Mouse (Mus musculus) megakaryocyte, embryonic 14.5 days (primary cell): ENCODE measurements at regions not wholly inside any gene's neighbourhood (a gene's known extent, or its start where the extent isn't known, plus 50 kb on each side); places are given as distances from the start of the nearest gene placed in this dataset.

Experiments used
- H3K27me3 ChIP-seq: replicated peaks from 2 replicates; pipeline ENCODE3; 2012; ENCODE audit warnings: inconsistent platforms
- H3K36me3 ChIP-seq: replicated peaks from 2 replicates; pipeline ENCODE3; 2012; ENCODE audit warnings: low read length, inconsistent platforms, mixed read lengths
- H3K4me1 ChIP-seq: 2 replicates; pipeline ENCODE4 v1.6.1; 2012; ENCODE audit warnings: inconsistent platforms
- H3K4me3 ChIP-seq: replicated peaks from 2 replicates; pipeline ENCODE3; 2012; ENCODE audit warnings: moderate library complexity, mild to moderate bottlenecking, inconsistent platforms
- H3K9me3 ChIP-seq: 2 replicates; pipeline ENCODE4 v1.6.1; 2012; ENCODE audit warnings: inconsistent platforms
- FLI1 ChIP-seq: IDR thresholded peaks from 2 replicates; pipeline ENCODE4 v1.6.1; 2012; ENCODE audit warnings: low read length, inconsistent platforms, mixed read lengths
- GATA1 ChIP-seq: IDR thresholded peaks from 3 replicates; pipeline ENCODE4 v1.6.1; 2012; ENCODE audit warnings: mixed read lengths, low read length, inconsistent platforms, borderline replicate concordance

DNA sequence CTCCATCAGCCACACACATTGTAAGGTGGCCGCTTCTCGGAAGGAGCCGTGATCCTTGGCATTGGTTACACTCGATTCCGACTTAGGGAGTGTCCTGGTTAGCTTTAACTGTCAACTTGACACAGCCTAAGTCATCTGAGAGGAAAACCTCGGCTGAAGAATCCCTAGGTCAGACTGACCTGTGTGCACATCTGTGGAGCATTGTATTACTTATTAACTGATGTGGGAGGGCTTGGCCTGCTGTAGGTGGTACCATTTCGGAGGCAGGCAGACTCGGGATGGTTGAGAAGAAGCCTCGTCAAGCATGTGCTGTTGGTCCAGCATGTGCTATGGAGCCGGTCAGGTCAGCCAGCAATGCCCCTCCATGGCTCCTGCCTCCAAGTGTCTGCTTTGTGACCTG lies 211.0 kb downstream of the Gadd45g start:
- no peak overlapping the region for H3K4me3 ChIP-seq
- no peaks in the 10 kb centered on the region for H3K36me3 ChIP-seq
- H3K27me3 ChIP-seq, result peaks cover 6% of the 10 kb centered on the region
- H3K9me3 ChIP-seq, result no peaks in the 10 kb centered on the region
- H3K4me1 ChIP-seq, result peaks cover 57% of the 10 kb centered on the region
- no peak for TF ChIP-seq GATA1
- TF ChIP-seq FLI1, result no peak

GRCm38 (mm10) chr13:52059756-52060417 lies 213.4 kb downstream of the Gadd45g start:
- no peaks in the 10 kb centered on the region for H3K9me3 ChIP-seq
- H3K4me1 ChIP-seq, result peaks cover 80% of the 10 kb centered on the region
- TF ChIP-seq FLI1 (no peak), GATA1 (no peak)
- no peaks in the 10 kb centered on the region for H3K36me3 ChIP-seq
- no peak overlapping the region for H3K4me3 ChIP-seq
- H3K27me3 ChIP-seq, result peaks cover 6% of the 10 kb centered on the region

DNA sequence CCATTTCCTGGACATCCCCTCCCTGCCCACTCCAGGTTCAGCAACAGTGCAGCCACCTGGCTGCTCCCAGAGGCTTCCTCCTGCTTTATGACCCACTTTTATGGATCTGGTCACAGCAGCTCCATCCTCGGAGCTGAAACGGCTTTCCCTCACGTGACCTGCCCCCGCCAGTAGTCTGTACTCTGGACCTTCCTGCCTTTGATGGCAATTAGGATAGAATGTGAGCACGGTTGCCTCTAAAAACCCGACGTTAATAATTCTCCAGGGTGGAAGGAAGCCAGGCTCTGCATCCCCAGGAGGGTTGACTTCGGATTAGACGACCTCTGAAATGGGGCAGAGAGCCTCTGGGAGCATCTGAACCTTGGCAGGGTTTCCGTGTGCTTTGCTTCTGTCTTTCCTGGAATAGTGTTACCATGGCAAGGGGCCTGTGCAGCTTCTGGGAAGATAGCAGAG lies 214.0 kb downstream of the Gadd45g start:
- Histone ChIP-seq H3K27me3 (peaks cover 6% of the 10 kb centered on the region), H3K4me1 (peaks cover 83% of the 10 kb centered on the region), H3K36me3 (no peaks in the 10 kb centered on the region), H3K9me3 (no peaks in the 10 kb centered on the region), H3K4me3 (no peak overlapping the region)
- TF ChIP-seq FLI1, result no peak
- no peak for TF ChIP-seq GATA1

DNA sequence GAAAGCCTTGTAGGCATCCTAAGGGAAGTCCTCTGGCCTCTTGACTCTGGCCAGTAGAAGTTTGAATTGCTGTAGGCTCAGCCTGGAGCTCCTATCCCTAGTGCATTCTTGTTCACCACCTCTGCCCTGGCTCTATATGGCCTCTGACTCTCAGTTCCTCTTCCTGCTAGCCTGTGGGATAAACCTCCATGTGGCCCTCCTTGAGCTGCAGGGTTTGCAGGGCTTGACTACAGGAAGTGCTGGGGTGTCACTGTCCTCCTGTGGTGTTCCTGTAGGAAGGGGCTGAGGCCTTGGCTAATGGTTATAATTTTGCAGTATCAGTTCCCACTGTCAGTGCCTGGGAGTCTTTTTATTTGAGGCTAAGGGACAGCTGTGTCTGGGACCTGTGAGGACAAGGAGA lies 215.0 kb downstream of the Gadd45g start:
- no peaks in the 10 kb centered on the region for H3K9me3 ChIP-seq

DNA sequence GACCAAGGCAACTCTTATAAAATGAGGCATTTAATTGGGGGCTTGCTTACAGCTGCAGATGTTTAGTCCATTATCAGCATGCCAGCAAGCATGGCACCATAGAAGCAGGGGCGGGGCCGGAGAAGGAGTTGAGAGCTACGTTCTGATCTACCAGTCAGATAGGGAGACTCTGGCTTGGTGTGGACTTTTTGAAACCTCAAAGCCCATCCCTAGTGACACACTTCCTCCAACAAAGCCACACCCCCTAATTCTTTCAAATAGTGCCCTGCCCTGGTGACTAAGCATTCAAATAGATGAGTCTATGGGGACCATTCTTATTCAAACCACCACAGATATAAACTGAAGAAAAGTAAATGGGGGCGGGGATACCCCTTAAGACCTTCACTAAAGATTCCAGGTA lies 215.4 kb downstream of the Gadd45g start:
- H3K27me3 ChIP-seq, result peaks cover 6% of the 10 kb centered on the region
- TF ChIP-seq FLI1 (no peak), GATA1 (no peak)
- H3K36me3 ChIP-seq, result no peaks in the 10 kb centered on the region
- peaks cover 86% of the 10 kb centered on the region for H3K4me1 ChIP-seq
- H3K9me3 ChIP-seq, result no peaks in the 10 kb centered on the region
- H3K4me3 ChIP-seq, result peak overlapping the region; percentile 56

More for the DNA sequence above, 215.0 kb downstream of the Gadd45g start:
- Histone ChIP-seq H3K36me3 (no peaks in the 10 kb centered on the region), H3K27me3 (peaks cover 6% of the 10 kb centered on the region), H3K4me1 (peaks cover 83% of the 10 kb centered on the region), H3K4me3 (peak overlapping the region; percentile 56)
- TF ChIP-seq GATA1 (no peak), FLI1 (no peak)

GRCm38 (mm10) chr13:52062576-52062975 lies 216.1 kb downstream of the Gadd45g start:
- H3K4me1 ChIP-seq, result peaks cover 88% of the 10 kb centered on the region
- H3K9me3 ChIP-seq, result no peaks in the 10 kb centered on the region
- no peak for TF ChIP-seq GATA1
- TF ChIP-seq FLI1, result no peak
- H3K36me3 ChIP-seq, result no peaks in the 10 kb centered on the region
- no peak overlapping the region for H3K4me3 ChIP-seq
- peaks cover 4% of the 10 kb centered on the region for H3K27me3 ChIP-seq

DNA sequence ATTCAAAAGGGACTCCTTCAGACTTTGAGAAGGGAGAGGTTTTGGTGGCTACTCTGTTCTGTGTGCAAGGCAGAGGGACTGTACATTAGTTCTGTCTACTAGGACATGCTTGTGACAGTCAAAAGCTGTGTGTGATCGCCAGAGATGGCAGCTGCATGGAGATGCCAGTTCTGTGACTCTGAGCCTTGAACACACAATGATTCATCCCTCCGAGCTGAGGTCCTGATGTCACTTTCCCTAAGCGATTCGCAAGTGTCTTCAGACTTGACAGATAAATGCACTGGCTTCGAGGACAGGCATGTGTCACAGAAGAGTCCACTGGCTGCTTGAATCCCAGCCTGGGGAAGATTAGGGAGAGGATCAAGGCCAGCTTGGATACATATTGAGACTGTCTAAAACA lies 218.8 kb downstream of the Gadd45g start:
- H3K4me3 ChIP-seq, result no peak overlapping the region
- no peaks in the 10 kb centered on the region for H3K27me3 ChIP-seq
- no peaks in the 10 kb centered on the region for H3K36me3 ChIP-seq
- H3K9me3 ChIP-seq, result no peaks in the 10 kb centered on the region
- TF ChIP-seq FLI1 (no peak), GATA1 (no peak)
- H3K4me1 ChIP-seq, result peaks cover 95% of the 10 kb centered on the region

DNA sequence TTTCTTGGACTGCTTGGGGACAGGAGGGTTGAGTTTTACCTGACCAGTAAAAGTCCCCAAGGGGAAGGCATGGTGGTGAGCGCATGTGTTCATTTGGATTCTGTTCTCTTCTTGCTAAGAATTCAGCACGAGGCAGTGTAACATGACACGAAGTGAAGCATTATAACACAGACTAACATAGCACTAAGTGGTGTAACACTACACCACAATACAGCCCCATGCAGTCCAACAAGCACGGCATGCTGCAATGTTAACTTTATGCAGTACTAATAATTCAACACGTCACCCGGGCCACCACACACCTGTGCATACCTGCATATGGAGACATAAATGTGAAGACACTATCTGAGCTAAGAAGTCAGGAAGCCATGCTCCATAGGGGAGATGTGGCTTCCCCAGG lies 219.2 kb downstream of the Gadd45g start:
- TF ChIP-seq GATA1 (no peak), FLI1 (no peak)
- H3K36me3 ChIP-seq, result no peaks in the 10 kb centered on the region
- no peak overlapping the region for H3K4me3 ChIP-seq
- H3K9me3 ChIP-seq, result no peaks in the 10 kb centered on the region
- no peaks in the 10 kb centered on the region for H3K27me3 ChIP-seq
- peaks cover 95% of the 10 kb centered on the region for H3K4me1 ChIP-seq

GRCm38 (mm10) chr13:52067048-52067447 lies 220.6 kb downstream of the Gadd45g start:
- TF ChIP-seq FLI1 (no peak), GATA1 (no peak)
- H3K36me3 ChIP-seq, result no peaks in the 10 kb centered on the region
- H3K9me3 ChIP-seq, result no peaks in the 10 kb centered on the region
- peaks cover 93% of the 10 kb centered on the region for H3K4me1 ChIP-seq
- H3K27me3 ChIP-seq, result no peaks in the 10 kb centered on the region
- H3K4me3 ChIP-seq, result peak overlapping the region; percentile 6

- Histone ChIP-seq H3K4me1 (peaks cover 91% of the 10 kb centered on the region), H3K9me3 (no peaks in the 10 kb centered on the region), H3K36me3 (no peaks in the 10 kb centered on the region), H3K27me3 (peaks cover 8% of the 10 kb centered on the region), H3K4me3 (no peak overlapping the region)
- TF ChIP-seq GATA1, result no peak
- TF ChIP-seq FLI1, result no peak
Observed at GRCm38 (mm10) chr13:52068886-52069439, 222.5 kb downstream of the Gadd45g start.
